ENCODE assay signal across 8 mouse cellular contexts in the genomic region with DNA sequence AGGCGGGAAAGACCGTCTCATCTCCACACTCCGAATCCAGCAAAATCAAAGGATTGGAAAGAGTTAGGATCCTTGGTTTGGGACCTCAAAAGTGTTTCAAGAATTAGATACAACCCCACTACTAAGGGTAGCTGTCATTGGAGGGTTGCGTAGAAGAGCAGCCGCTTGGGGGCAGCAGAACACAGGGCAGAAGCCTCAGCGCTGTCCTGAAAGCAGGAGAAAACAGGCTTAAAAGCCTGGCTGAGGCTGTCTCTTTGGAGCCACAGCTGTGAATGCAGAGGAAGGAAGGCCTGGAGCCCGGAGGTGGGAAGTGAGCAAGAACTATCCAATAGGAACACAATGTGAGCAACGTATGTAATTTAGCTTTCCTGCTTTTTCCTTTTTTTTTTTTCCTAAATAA. TPM values are rescaled to one million over a fixed set of nuclear protein-coding genes. Genes with fewer than 3 reads are reported as not detected.
DNase-seq lines count a peak whose midpoint lies in the region; ATAC-seq and TF ChIP-seq lines count a peak whose summit lies in the region.

No protein-coding gene starts in this region.

- no peaks in the 10 kb centered on the region for H3K4me1 ChIP-seq in forebrain, embryonic 15.5 days
- peaks cover 23% of the 10 kb centered on the region for H3K4me1 ChIP-seq in liver, embryonic 15.5 days (replicated peaks)
- H3K4me1 ChIP-seq in neural tube, embryonic 15.5 days = no peaks in the 10 kb centered on the region
- no peaks in the 10 kb centered on the region; the same call in 1 of the 2 replicates for H3K4me1 ChIP-seq in testis, adult 2 months (ENCODE audit: control insufficient read depth, insufficient read depth, low read length)

- ATAC-seq in cerebellum, adult (ENCODE audit: insufficient number of reproducible peaks, low FRiP score, low TSS enrichment) = peak; percentile 68; the same call in 1 of the 2 replicates
- peak; percentile 84 for ATAC-seq in forebrain, embryonic 15.5 days (replicated peaks)
- peak; percentile 67 for ATAC-seq in liver, embryonic 15.5 days (ENCODE audit: insufficient read depth)
- peak; percentile 85 for ATAC-seq in neural tube, embryonic 15.5 days (ENCODE audit: low FRiP score)

- WGBS in forebrain, embryonic 15.5 days = 4% methylated on average over 8 of the region's 8 CpGs
- WGBS in liver, embryonic 15.5 days (ENCODE audit: insufficient replicate concordance) = 2% methylated on average over 8 of the region's 8 CpGs
- WGBS in neural tube, embryonic 15.5 days = 8% methylated on average over 8 of the region's 8 CpGs

- H3K27me3 ChIP-seq in forebrain, embryonic 15.5 days = no peaks in the 10 kb centered on the region
- no peaks in the 10 kb centered on the region; the same call in 1 of the 2 replicates for H3K27me3 ChIP-seq in liver, embryonic 15.5 days
- no peaks in the 10 kb centered on the region for H3K27me3 ChIP-seq in neural tube, embryonic 15.5 days (replicated peaks)
- H3K27me3 ChIP-seq in testis, adult 2 months (ENCODE audit: control insufficient read depth, insufficient read depth, low read length) = no peaks in the 10 kb centered on the region

- TF ChIP-seq POLR2A in testis, adult 2 months (IDR thresholded peaks at IDR 0.05; ENCODE audit: control insufficient read depth, low read depth, low read length) = no peak

- H3K36me3 ChIP-seq in forebrain, embryonic 15.5 days = no peaks in the 10 kb centered on the region
- no peaks in the 10 kb centered on the region for H3K36me3 ChIP-seq in liver, embryonic 15.5 days (replicated peaks)
- no peaks in the 10 kb centered on the region for H3K36me3 ChIP-seq in neural tube, embryonic 15.5 days
- H3K36me3 ChIP-seq in testis, adult 2 months (ENCODE audit: control insufficient read depth, insufficient read depth, low read length) = no peaks in the 10 kb centered on the region

- H3K9ac ChIP-seq in forebrain, embryonic 15.5 days (replicated peaks) = no peak overlapping the region
- peak overlapping the region; percentile 26; the same call in 1 of the 2 replicates for H3K9ac ChIP-seq in liver, embryonic 15.5 days
- no peak overlapping the region for H3K9ac ChIP-seq in neural tube, embryonic 15.5 days (replicated peaks)

- peak; percentile 74 for DNase-seq in ES-CJ7 (ENCODE audit: low read depth, low spot score)
- DNase-seq in heart, postnatal 14 days = peak; percentile 86 to 90
- peak; percentile 93 for DNase-seq in kidney, postnatal 4 days

- no peak overlapping the region for H3K4me2 ChIP-seq in forebrain, embryonic 15.5 days (replicated peaks)
- peak overlapping the region; percentile 44; the same call in 1 of the 2 replicates for H3K4me2 ChIP-seq in liver, embryonic 15.5 days
- no peak overlapping the region for H3K4me2 ChIP-seq in neural tube, embryonic 15.5 days

- intact Hi-C loops in heart, postnatal 14 days (cut with DNase I) = loop anchor here (1.0 to 10.0 kb wide), 4 partner anchors 56 to 375 kb away; no protein-coding TSS in a partner anchor

- H3K9me3 ChIP-seq in forebrain, embryonic 15.5 days = no peaks in the 10 kb centered on the region
- H3K9me3 ChIP-seq in liver, embryonic 15.5 days (replicated peaks) = no peaks in the 10 kb centered on the region
- H3K9me3 ChIP-seq in neural tube, embryonic 15.5 days (replicated peaks) = no peaks in the 10 kb centered on the region

- no peak overlapping the region for H3K27ac ChIP-seq in forebrain, embryonic 15.5 days (replicated peaks)
- peak overlapping the region; percentile 91 for H3K27ac ChIP-seq in liver, embryonic 15.5 days (replicated peaks)
- H3K27ac ChIP-seq in neural tube, embryonic 15.5 days (replicated peaks) = no peak overlapping the region
- no peak overlapping the region for H3K27ac ChIP-seq in testis, adult 2 months (ENCODE audit: control insufficient read depth, insufficient read depth, low read depth, low read length)

- peak; percentile 71; the same call in 1 of the 2 replicates for TF ChIP-seq CTCF in testis, adult 2 months (IDR thresholded peaks at IDR 0.05; ENCODE audit: control insufficient read depth, insufficient read depth, insufficient replicate concordance, low read depth, low read length)

- H3K4me3 ChIP-seq in forebrain, embryonic 15.5 days = no peak overlapping the region
- no peak overlapping the region for H3K4me3 ChIP-seq in liver, embryonic 15.5 days (replicated peaks)
- H3K4me3 ChIP-seq in neural tube, embryonic 15.5 days (replicated peaks) = no peak overlapping the region
- H3K4me3 ChIP-seq in testis, adult 2 months (ENCODE audit: control insufficient read depth, low read depth, low read length) = no peak overlapping the region

RNA-seq across cellular contexts. Expression of a gene that starts 16.7 kb away (rescaled TPM):
- 553 and 561 TPM in 2 replicates for polyA plus RNA-seq in forebrain, embryonic 15.5 days (2015; fragmentation: Nextera tagmentation; extraction: Ambion mirVana)
- 100 to 1,000 TPM; 289 to 327 TPM for total RNA-seq in heart, postnatal 14 days (2021)
- polyA plus RNA-seq in liver, embryonic 15.5 days (2015; fragmentation: Nextera tagmentation; extraction: Ambion mirVana) = 380 and 449 TPM in 2 replicates
- polyA plus RNA-seq in neural tube, embryonic 15.5 days (2015; fragmentation: Nextera tagmentation; extraction: Ambion mirVana) = 412 and 499 TPM in 2 replicates
- polyA plus RNA-seq in testis, adult 2 months (2012; rRNA removed) = 70.0 and 73.9 TPM in 2 replicates

RNA-seq across cellular contexts. Expression of a gene that starts 34.4 kb away (rescaled TPM):
- 3.8 and 7.1 TPM in 2 replicates for polyA plus RNA-seq in forebrain, embryonic 15.5 days (2015; fragmentation: Nextera tagmentation; extraction: Ambion mirVana)
- under 1 TPM; 0.15 to 0.29 TPM for total RNA-seq in heart, postnatal 14 days (2021)
- 0.06 and 0.09 TPM in 2 replicates for polyA plus RNA-seq in liver, embryonic 15.5 days (2015; fragmentation: Nextera tagmentation; extraction: Ambion mirVana)
- polyA plus RNA-seq in neural tube, embryonic 15.5 days (2015; fragmentation: Nextera tagmentation; extraction: Ambion mirVana) = 1.7 and 2.2 TPM in 2 replicates
- polyA plus RNA-seq in testis, adult 2 months (2012; rRNA removed) = 11.7 and 13.7 TPM in 2 replicates

RNA-seq across cellular contexts. Expression of a gene that starts 35.1 kb away (rescaled TPM):
- 14.3 and 15.1 TPM in 2 replicates for polyA plus RNA-seq in forebrain, embryonic 15.5 days (2015; fragmentation: Nextera tagmentation; extraction: Ambion mirVana)
- total RNA-seq in heart, postnatal 14 days (2021) = 10 to 100 TPM; 23.3 to 24.3 TPM
- 97.2 and 101 TPM in 2 replicates for polyA plus RNA-seq in liver, embryonic 15.5 days (2015; fragmentation: Nextera tagmentation; extraction: Ambion mirVana)
- polyA plus RNA-seq in neural tube, embryonic 15.5 days (2015; fragmentation: Nextera tagmentation; extraction: Ambion mirVana) = 15.1 and 16.6 TPM in 2 replicates
- polyA plus RNA-seq in testis, adult 2 months (2012; rRNA removed) = 14.9 and 19.4 TPM in 2 replicates
